Mouse (Mus musculus): Measurements from ENCODE around the gene Btbd35f21. TPM values are rescaled to one million over a fixed set of nuclear protein-coding genes. Genes with fewer than 3 reads are reported as not detected.
"Not testable (repeated sequence)": the region's sequence is repeated elsewhere in the genome, so short reads cannot be mapped to it uniquely, and the experiment has no call there.

The Btbd35f21 gene
- not detected in 2 replicates for polyA plus RNA-seq (2012; rRNA removed)

- not testable (repeated sequence) for H3K4me1 ChIP-seq (ENCODE audit: control insufficient read depth, insufficient read depth, low read length); H3K4me3 ChIP-seq (ENCODE audit: insufficient read depth, low read depth, low read length); H3K27ac ChIP-seq (ENCODE audit: insufficient read depth, low read depth, low read length); H3K36me3 ChIP-seq (ENCODE audit: control insufficient read depth, insufficient read depth, low read length); DNase-seq; H3K27me3 ChIP-seq (replicated peaks; ENCODE audit: control insufficient read depth, insufficient read depth, low read length)
- no CpG with 5 or more reads among the region's 2 CpGs for WGBS
Observed at GRCm38 (mm10) chrX:32725809-32726208, at the start of gene Btbd35f21. Btbd35f21 (plus strand) TSS chrX:32726109.

Other genes with a start within 250 kb of the Btbd35f21 start
- gene Btbd35f1, start 166.1 kb upstream of the Btbd35f21 start, polyA plus RNA-seq (2012; rRNA removed) = not detected in 2 replicates
- gene Gm5926, start 75.4 kb upstream of the Btbd35f21 start, polyA plus RNA-seq (2012; rRNA removed) = not detected in 2 replicates
- gene Btbd35f30, start 168.5 kb downstream of the Btbd35f21 start, polyA plus RNA-seq (2012; rRNA removed) = not detected in 2 replicates
- gene Gm21789, start 215.7 kb downstream of the Btbd35f21 start, polyA plus RNA-seq (2012; rRNA removed) = not detected in 2 replicates
- gene Btbd35f5, start 247.8 kb downstream of the Btbd35f21 start, polyA plus RNA-seq (2012; rRNA removed) = not detected in 2 replicates

Data from kidney, adult 2 months (tissue).